Mouse (Mus musculus): ENCODE measurements at regions not wholly inside any gene's neighbourhood (a gene's known extent, or its start where the extent isn't known, plus 50 kb on each side); places are given as distances from the start of the nearest gene placed in this dataset.

- no peak for DNase-seq (ENCODE audit: low spot score in 2 of 2)
Observed at GRCm38 (mm10) chr12:109891206-109891605, 291.1 kb upstream of the Rtl1 start.

DNA sequence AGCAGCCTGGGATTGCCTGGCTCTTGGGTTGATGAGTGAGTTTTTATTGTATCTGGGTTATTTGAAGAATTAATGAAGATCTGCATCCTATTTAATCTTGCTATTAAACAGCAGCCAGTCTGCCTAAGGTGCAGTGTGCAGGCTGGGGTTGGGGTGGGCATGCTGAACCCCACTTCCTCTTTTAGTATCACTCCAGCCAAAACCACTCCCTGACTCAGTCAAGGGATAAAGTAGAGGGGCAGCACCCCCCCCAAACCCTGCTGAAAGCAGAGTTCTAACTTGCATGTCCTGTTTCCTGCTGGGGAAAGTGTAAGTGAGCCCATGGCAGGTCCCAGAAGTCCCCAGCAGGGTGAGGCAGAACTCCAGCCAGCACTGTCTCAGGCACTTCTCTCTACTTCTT lies 292.7 kb upstream of the Rtl1 start:
- no peak for DNase-seq (ENCODE audit: low spot score in 2 of 2)

GRCm38 (mm10) chr12:109893657-109894056 lies 293.5 kb upstream of the Rtl1 start:
- DNase-seq (ENCODE audit: low spot score in 2 of 2): no peak

DNA sequence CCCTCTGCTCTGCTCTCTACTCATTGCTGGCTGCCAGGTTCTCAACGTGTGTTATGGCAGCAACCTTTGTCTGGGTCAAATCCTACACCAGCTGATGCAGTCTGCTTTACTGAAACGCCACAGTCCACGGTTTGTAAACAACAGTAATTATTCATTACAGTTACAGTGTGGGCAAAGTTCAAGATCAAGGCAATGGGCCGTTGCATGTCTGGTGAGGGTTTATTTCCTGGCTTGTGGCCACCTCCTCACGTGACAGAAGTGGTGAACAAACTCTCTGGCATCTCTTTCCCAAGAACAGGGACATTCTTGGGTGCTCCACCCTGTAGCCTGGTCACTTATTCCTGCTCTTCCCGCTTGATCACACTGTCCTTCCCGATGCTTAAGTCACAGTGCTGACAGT lies 295.3 kb upstream of the Rtl1 start:
- no peak for DNase-seq (ENCODE audit: low spot score in 2 of 2)

GRCm38 (mm10) chr12:109896397-109896796 lies 296.3 kb upstream of the Rtl1 start:
- DNase-seq (ENCODE audit: low spot score in 2 of 2): no peak

DNA sequence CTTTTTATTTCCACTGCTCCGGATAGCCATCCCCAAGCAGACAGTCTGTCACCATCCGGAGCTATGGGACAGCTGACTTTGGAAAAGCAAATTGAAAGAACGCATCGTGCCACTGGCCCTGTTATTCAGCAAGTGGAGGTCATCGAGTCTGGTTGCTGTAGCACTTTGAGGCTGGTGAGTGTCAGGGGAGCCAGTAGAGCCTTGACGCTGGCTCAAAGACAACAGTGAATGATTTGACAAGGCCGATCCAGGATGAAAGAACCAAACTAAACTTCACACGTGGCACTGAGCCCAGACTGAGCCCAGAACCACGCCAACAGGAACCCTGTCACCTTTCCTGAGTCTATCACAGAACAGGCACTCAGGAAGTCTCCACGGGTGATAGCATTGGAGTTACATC lies 296.8 kb upstream of the Rtl1 start:
- DNase-seq (ENCODE audit: low spot score in 2 of 2): no peak

GRCm38 (mm10) chr12:109897861-109898385 lies 297.8 kb upstream of the Rtl1 start:
- DNase-seq (ENCODE audit: low spot score in 2 of 2): no peak

- DNase-seq (ENCODE audit: low spot score in 2 of 2): no peak
Observed at GRCm38 (mm10) chr12:109899420-109899819, 299.3 kb upstream of the Rtl1 start.

- no peak for DNase-seq (ENCODE audit: low spot score in 2 of 2)
Observed at GRCm38 (mm10) chr12:109910966-109911495, 310.9 kb upstream of the Rtl1 start.

DNA sequence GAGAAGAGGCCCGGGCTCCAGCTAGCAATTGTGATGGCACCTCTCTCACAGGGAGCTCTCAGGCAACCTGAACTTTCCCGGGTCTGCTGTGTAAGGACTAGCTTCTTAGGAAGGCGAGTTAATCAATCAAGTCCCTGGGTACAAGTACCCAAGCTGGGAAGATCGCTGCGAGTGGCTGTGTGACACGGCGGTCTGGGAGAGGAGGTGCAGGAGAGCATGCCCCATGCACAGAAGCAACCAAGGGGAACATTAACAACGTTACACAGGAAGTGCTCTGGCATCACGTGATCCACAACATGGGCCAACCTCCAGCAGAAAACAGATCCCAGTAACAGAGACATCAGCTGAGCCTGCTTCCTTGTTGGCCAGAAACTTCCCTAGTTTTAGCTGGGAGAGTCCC lies 311.4 kb upstream of the Rtl1 start:
- no peak for DNase-seq (ENCODE audit: low spot score in 2 of 2)

DNA sequence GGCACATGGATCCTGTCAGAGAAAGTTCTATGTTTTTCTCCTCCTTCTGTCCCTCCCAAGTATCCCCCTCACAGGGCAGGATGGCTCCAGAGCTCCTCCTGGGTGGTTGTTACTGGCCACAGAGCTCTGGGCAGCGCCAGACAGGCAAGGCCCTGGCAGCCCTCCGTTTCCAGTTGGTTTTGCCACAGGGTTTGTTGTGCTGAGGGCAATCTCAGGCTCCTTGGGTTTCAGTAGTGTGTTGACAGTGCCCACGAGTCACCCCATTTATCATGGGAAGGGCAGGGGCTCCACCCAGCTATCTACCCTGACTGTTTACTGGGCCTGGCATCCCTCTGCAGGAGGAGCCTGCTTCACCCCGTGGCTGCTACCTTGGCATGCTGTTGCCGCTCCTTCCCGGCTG lies 317.6 kb upstream of the Rtl1 start:
- DNase-seq (ENCODE audit: low spot score in 2 of 2): no peak

DNA sequence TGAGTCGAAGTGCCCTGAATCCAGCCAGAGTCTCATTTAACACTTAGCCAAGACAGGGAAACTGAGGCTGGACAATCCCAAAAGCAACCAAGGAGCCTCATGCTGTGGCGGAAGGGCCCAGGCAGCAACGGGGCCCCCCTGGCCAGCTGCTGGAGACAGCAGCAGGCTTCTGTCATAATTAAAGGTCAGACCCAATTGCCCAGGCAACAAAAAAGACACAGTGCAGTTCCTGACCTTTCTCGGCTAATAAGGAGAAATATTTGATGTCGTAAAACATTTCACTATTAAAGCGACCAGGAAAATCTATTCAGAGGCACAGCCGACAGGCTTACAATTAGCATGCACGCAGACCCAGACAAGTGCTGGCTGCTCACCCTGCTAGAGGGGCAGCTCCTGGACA lies 318.8 kb upstream of the Rtl1 start:
- no peak for DNase-seq (ENCODE audit: low spot score in 2 of 2)

GRCm38 (mm10) chr12:109922111-109922510 lies 322.0 kb upstream of the Rtl1 start:
- no peak for DNase-seq (ENCODE audit: low spot score in 2 of 2)

DNA sequence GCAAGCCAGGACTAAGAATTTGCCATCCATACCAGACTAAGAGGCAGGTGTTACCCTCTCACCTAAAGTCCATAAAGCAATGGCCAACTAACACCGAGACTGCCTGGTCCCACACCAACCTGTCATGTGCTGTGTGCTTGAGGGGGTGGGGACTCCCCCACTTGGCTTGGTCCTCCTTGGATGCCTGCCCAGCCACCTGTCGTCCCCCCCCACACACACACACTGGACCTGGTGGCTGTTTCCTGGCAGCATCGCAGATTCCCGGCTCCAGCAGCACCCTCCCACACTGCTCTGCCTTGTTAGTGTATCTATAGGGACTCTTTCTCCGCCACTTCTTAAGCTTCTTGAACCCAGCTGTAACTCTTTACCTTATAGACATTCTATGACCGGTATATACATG lies 325.7 kb upstream of the Rtl1 start:
- DNase-seq (ENCODE audit: low spot score in 2 of 2): no peak

DNA sequence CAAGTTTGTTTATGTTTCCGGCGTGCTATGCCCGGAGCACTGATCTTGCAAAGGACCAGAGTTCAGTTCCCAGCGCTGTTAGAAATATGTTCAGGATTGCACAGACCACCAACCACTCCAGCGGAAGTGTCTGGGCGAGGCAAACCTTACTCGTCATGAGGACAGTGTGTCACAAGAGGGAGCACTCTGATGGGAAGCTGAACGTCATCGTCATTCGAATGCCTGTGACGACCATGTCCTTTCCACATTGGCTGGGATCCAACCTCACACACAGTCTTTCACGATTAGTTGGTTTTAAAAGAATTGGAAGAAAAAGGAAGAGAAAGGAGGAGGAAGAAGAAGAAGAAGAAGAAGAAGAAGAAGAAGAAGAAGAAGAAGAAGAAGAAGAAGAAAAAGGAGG lies 326.5 kb upstream of the Rtl1 start:
- DNase-seq (ENCODE audit: low spot score in 2 of 2): no peak

GRCm38 (mm10) chr12:109946179-109946578 lies 332.7 kb upstream of the Dio3 start:
- no peak for DNase-seq (ENCODE audit: low spot score in 2 of 2)

GRCm38 (mm10) chr12:109946936-109947335 lies 331.9 kb upstream of the Dio3 start:
- no peak for DNase-seq (ENCODE audit: low spot score in 2 of 2)

DNA sequence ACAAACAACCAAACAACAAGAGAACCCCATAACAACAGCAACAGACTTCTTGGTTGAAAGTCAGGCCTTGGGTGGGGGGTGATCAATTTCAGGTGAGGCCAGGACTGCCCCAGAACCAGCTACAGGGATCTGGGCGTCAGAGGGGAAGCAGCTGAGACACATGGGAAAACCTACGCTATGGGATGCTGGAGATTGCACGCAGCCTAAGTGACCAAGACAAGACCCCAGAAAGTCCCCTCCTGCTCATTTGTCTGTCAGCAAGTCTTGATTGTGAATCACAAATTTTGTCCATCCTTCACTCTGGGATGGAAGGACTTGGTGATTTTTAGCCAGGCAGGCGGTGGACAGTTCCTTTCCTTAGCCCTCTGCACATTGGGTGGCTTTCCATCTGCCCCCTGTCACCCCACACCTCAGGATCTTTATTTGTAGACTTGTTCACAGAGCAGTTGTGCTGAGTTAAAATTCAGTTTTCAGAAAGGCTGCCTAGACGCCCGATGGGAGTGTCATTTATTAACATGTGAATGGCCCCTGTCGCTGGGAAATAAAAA lies 330.9 kb upstream of the Dio3 start:
- DNase-seq (ENCODE audit: low spot score in 2 of 2): no peak

DNA sequence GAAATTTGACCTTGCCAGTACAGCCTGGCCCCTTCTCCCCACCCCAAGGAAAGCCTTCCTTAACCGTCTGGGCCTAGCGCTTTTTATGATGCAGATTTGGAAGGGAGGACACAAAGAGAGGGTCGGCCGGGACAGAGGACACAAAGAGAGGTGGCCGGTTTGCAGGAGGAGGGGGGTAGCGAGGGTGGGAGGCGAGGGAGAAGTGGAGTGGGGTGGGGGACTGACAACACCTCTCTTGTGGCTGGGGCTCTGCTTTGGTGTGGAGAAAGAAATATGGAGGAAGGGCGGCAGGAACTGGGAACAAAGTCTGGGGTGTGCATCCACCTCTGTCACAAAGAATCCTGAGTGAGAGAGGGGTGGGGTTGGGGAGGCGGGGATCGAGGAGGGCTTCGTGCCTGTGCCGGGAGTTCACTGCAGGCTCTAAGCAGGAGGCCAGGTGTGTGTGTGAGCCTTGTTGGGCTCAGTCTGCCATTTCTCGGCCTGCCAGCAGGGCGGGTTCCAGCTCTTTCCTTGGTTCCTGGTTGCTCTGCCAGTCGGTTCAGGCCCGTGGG lies 330.4 kb upstream of the Dio3 start:
- no peak for DNase-seq (ENCODE audit: low spot score in 2 of 2)

DNA sequence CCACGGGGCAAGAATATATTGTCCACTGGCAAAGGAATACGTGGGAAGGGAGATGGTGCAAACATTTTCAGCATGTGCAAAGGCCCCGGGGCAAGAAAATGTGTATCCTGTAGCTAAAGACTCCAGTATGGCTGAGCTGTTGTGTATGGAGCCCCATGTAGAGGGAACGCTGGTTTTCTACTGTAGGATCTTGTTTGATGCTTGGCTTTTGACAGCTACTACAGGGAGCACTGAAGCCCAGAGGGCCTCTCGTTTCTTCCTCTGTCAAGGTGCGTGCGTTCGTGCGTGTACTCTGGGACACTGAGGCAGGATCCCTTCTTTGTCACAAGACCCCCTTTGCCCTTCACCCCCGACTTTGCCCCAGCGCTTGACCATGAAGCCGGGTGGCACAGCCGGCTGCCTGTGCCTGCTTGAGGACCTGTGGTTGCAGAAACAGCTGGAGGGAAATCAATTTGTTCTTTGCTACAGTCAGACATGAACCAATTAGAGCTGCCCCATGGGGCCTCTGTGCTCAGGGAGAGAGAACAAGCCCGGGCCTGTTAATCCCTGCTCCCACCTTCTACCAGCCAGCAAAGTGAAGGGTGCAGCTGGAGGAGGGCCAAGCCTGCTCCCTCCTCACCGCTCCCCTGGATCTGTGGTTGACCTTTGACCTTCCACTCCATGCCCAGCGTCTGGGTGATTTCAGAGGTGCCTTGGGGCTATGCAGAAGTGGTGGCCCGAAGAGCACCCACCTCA lies 329.5 kb upstream of the Dio3 start:
- DNase-seq (ENCODE audit: low spot score in 2 of 2): no peak

DNA sequence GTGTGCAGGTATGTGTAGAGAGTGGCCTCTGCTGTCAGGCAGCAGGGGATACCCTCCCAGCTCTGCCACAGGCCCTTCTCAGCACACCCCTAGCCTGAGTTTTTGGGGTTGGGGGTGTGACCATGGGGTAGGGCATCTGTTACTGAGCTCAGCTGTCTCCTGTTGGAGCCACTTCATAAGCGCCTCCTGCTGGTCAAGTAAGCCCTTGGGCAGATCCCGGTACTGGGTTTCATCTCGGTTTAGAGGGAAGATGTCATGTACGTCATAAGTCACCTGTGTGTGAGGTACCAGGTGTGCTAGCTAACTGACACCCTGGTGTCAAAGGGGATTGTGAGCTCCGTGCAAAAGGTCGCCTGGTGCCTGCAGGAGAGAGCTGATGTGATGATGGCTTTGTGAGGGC lies 328.2 kb upstream of the Dio3 start:
- DNase-seq (ENCODE audit: low spot score in 2 of 2): no peak

DNA sequence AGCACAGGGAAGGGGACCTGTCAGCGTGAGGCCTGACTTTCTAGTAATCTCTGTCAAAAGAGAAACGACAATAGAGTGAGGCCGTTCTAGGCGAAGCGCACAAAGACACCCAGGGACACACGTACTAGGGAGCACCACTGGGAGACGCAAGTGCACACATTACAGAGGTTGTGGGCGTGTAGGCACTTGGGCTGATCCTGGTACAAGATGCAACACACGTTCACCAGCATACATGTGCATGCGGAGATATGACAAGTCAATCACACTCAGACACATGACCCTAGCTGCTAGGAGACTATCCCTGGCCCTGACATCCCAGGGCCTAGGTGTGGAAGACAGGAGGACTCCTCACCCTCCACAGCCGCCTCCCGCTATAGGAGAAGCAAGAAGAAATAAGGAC lies 327.4 kb upstream of the Dio3 start:
- no peak for DNase-seq (ENCODE audit: low spot score in 2 of 2)

GRCm38 (mm10) chr12:109951884-109952456 lies 326.9 kb upstream of the Dio3 start:
- no peak for DNase-seq (ENCODE audit: low spot score in 2 of 2)
